8 mouse cellular contexts compared by ENCODE assay signal in the genomic region with DNA sequence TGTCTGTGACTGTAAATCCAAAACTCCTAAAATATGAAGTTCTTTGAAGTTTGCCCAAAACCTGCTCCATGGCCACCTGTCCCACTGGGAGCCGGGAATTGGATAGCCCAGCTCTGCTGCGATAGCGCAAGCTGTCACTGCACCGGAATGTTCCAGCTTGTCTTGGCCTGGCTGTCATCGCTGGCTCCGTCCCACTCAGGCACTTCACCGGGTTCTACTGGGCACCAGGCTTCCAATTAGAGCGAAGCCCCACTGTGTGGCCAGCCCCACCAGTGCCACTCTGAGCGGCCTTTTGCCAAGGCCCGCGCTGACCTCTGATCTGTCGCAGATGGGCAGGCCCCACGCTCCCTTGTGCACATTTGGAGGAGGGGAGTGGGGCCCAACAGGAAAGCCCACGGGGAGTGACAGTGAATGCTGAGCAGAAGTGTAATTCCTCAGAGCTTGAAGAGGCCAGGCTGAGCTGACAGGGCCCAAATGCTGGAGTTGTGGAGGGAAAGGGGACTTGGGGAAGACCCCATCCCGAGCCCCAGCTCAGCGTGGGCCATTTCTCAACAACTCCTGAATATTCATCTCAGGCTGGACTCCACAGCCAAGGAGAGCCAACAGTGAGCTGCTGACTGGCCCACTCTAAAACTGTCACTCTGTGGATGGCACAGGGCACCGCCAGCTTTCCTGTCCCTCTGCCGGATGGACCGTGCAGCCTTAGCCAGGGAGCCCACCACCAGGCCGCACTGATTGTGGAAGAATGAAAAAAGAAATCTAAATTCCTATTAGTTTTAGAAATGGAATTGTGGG.
DNase-seq lines count a peak whose midpoint lies in the region; ATAC-seq lines count a peak whose summit lies in the region.

No protein-coding gene starts in this region.

- peaks cover 47% of the 10 kb centered on the region for H3K4me1 ChIP-seq in limb, embryonic 12.5 days (replicated peaks)

- peak overlapping the region; percentile 63 for H3K27ac ChIP-seq in limb, embryonic 12.5 days

- ATAC-seq in limb, embryonic 12.5 days (ENCODE audit: insufficient number of reproducible peaks, insufficient read depth, low FRiP score, low TSS enrichment, low read depth), result no peak
- no peak for ATAC-seq in monocyte, adult 5-6 weeks (replicated peaks; ENCODE audit: insufficient number of reproducible peaks, low FRiP score, low TSS enrichment, poor library complexity, severe bottlenecking)

- no peak overlapping the region for H3K4me3 ChIP-seq in limb, embryonic 12.5 days (replicated peaks)

- no peak overlapping the region for H3K4me2 ChIP-seq in limb, embryonic 12.5 days

- H3K36me3 ChIP-seq in limb, embryonic 12.5 days, result peaks cover 8% of the 10 kb centered on the region

- no peaks in the 10 kb centered on the region for H3K27me3 ChIP-seq in limb, embryonic 12.5 days

- no peaks in the 10 kb centered on the region for H3K9me3 ChIP-seq in limb, embryonic 12.5 days

- peak; percentile 66 for DNase-seq in retina, postnatal 1 day
- no peak for DNase-seq in retina, embryonic 14.5 days (ENCODE audit: low spot score)
- DNase-seq in frontal cortex, postnatal 25 days (ENCODE audit: low spot score in 2 of 2), result peak; percentile 23 to 33
- peak; percentile 75 for DNase-seq in heart, postnatal 4 days
- DNase-seq in adipocyte (ENCODE audit: low spot score), result no peak
- no peak for DNase-seq in kidney, postnatal 10 days

- H3K9ac ChIP-seq in limb, embryonic 12.5 days (replicated peaks), result no peak overlapping the region

- WGBS in limb, embryonic 12.5 days, result 82% methylated on average over 20 of the region's 20 CpGs

Comparison
In these comparisons a context has a peak if more than half of its experiments do, and no peak if none do; other contexts are left out.
1. DNase-seq: peak in retina, postnatal 1 day (single experiment), frontal cortex, postnatal 25 days (2 of 2) and heart, postnatal 4 days (single experiment); none in retina, embryonic 14.5 days (single experiment), adipocyte (single experiment) and kidney, postnatal 10 days (single experiment).